Mouse (Mus musculus) right cerebral cortex, postnatal 25 days (tissue): ENCODE results near the gene Fam199x.

ENCODE experiments used
- DNase-seq: peaks from one replicate; pipeline ENCODE4 v3.0.0; 2022

Gene Fam199x

GRCm38 (mm10) chrX:137049425-137050225 is at the start of gene Fam199x:
Fam199x (plus strand) TSS chrX:137049594.
- DNase-seq: peak; percentile 70

- no peak for DNase-seq
Measured at GRCm38 (mm10) chrX:137015099-137015709, 34.2 kb upstream of the Fam199x start.

- no peak for DNase-seq
Measured at GRCm38 (mm10) chrX:137017668-137018067, 31.7 kb upstream of the Fam199x start.

GRCm38 (mm10) chrX:137019310-137019709 is 30.1 kb upstream of the Fam199x start:
- DNase-seq: no peak

GRCm38 (mm10) chrX:137030916-137031315 is 18.5 kb upstream of the Fam199x start:
- DNase-seq: no peak

GRCm38 (mm10) chrX:137031726-137032125 is 17.7 kb upstream of the Fam199x start:
- no peak for DNase-seq

- no peak for DNase-seq
Measured at GRCm38 (mm10) chrX:137034322-137034721, 15.1 kb upstream of the Fam199x start.

- DNase-seq: no peak
Measured at GRCm38 (mm10) chrX:137037470-137037999, 11.9 kb upstream of the Fam199x start.

GRCm38 (mm10) chrX:137038000-137038483 is 11.4 kb upstream of the Fam199x start, which contains the start of gene Slc25a53:
Slc25a53 (minus strand) TSS chrX:137038302.
- DNase-seq: peak; percentile 81

GRCm38 (mm10) chrX:137038502-137038901 is 10.9 kb upstream of the Fam199x start:
- DNase-seq: no peak

GRCm38 (mm10) chrX:137049060-137049424 is 352 bp upstream of the Fam199x start:
- DNase-seq: peak; percentile 6

GRCm38 (mm10) chrX:137063202-137063601 is 13.8 kb downstream of the Fam199x start:
- DNase-seq: peak; percentile 32

- DNase-seq: no peak
Measured at GRCm38 (mm10) chrX:137104531-137104930, 55.1 kb downstream of the Fam199x start.

- DNase-seq: no peak
Measured at GRCm38 (mm10) chrX:137106498-137106897, 57.1 kb downstream of the Fam199x start.

GRCm38 (mm10) chrX:137118097-137118746 is 68.8 kb downstream of the Fam199x start:
- no peak for DNase-seq

- DNase-seq: no peak
Measured at GRCm38 (mm10) chrX:137119675-137120423, 70.5 kb downstream of the Fam199x start.

- DNase-seq: no peak
Measured at GRCm38 (mm10) chrX:137121718-137122117, 72.3 kb downstream of the Fam199x start, which contains the start of gene Esx1. Esx1 (minus strand) TSS chrX:137122083.

GRCm38 (mm10) chrX:137127542-137127941 is 78.1 kb downstream of the Fam199x start:
- DNase-seq: no peak
